Mouse (Mus musculus) gastrocnemius, postnatal 4 days (tissue): Measurements from ENCODE around the gene Slc10a3. TPM values are rescaled to one million over a fixed set of nuclear protein-coding genes. Genes with fewer than 3 reads are reported as not detected.

Experiments
- total RNA-seq, 2 experiments: library from RNA; stranded (reverse); gene quantifications; 2 replicates each; pipeline ENCODE4 v1.2.3; 2021

Slc10a3 gene
- total RNA-seq, 2 experiments from 2014 or later = 5.5 to 6.7 TPM

Other genes with a start within 250 kb of the Slc10a3 start
- not detected for gene Opn1mw, start 245.9 kb downstream of the Slc10a3 start, total RNA-seq
- gene Mecp2, start 238.0 kb downstream of the Slc10a3 start, total RNA-seq = 10 to 100 TPM; 45.4 to 48.7 TPM
- gene Tex28, start 205.5 kb downstream of the Slc10a3 start, total RNA-seq = not detected
- gene Tktl1, start 196.1 kb downstream of the Slc10a3 start, total RNA-seq = not detected
- 100 to 1,000 TPM; 265 to 281 TPM for gene Flna, start 123.5 kb downstream of the Slc10a3 start, total RNA-seq
- 10 to 100 TPM; 31.2 to 34.0 TPM for gene Emd, start 118.7 kb downstream of the Slc10a3 start, total RNA-seq
- gene Rpl10, start 102.5 kb downstream of the Slc10a3 start, total RNA-seq = 100 to 1,000 TPM; 263 to 305 TPM
- gene Taz, start 91.4 kb downstream of the Slc10a3 start, total RNA-seq = 10 to 100 TPM; 54.9 to 66.2 TPM
- 10 to 100 TPM; 53.1 to 55.1 TPM for gene Dnase1l1, start 91.0 kb downstream of the Slc10a3 start, total RNA-seq
- 10 to 100 TPM; 81.3 to 82.2 TPM for gene Atp6ap1, start 76.3 kb downstream of the Slc10a3 start, total RNA-seq
- gene Gdi1, start 68.4 kb downstream of the Slc10a3 start, total RNA-seq = 10 to 100 TPM; 63.4 to 74.2 TPM
- gene Fam50a, start 60.3 kb downstream of the Slc10a3 start, total RNA-seq = 10 to 100 TPM; 40.2 to 45.1 TPM
- gene Plxna3, start 44.3 kb downstream of the Slc10a3 start, total RNA-seq = 10 to 100 TPM in 1 of 2 experiments, 1 to 10 TPM in 1; 9.9 to 10.2 TPM
- gene Lage3, start 19.7 kb downstream of the Slc10a3 start, total RNA-seq = 10 to 100 TPM; 39.8 to 48.0 TPM
- gene Ubl4a, start 131 bp downstream of the Slc10a3 start, total RNA-seq = 10 to 100 TPM; 46.4 to 50.2 TPM
- 10 to 100 TPM; 20.7 to 26.2 TPM for gene Fam3a, start 19.9 kb upstream of the Slc10a3 start, total RNA-seq
- 10 to 100 TPM; 35.2 to 39.4 TPM for gene Ikbkg, start 19.9 kb upstream of the Slc10a3 start, total RNA-seq
- gene G6pdx, start 55.8 kb upstream of the Slc10a3 start, total RNA-seq = 10 to 100 TPM; 14.0 to 16.2 TPM
- not detected for gene Gm6880, start 108.0 kb upstream of the Slc10a3 start, total RNA-seq
- not detected for gene Olfr1326-ps1, start 201.5 kb upstream of the Slc10a3 start, total RNA-seq
- not detected for gene Olfr1325, start 219.3 kb upstream of the Slc10a3 start, total RNA-seq